Mouse (Mus musculus): ENCODE measurements around the gene Arhgef10l.

GRCm38 (mm10) chr4:140566785-140567184, 99.0 kb downstream of the Arhgef10l start:
- TF ChIP-seq POLR2A (IDR thresholded peaks at IDR 0.05; ENCODE audit: borderline replicate concordance, low read depth, low read length) (no peak), CTCF (IDR thresholded peaks at IDR 0.05; ENCODE audit: low read depth, low read length) (no peak)
